Mouse (Mus musculus) CH12.LX (cell line): ENCODE measurements at regions not wholly inside any gene's neighbourhood (a gene's known extent, or its start where the extent isn't known, plus 50 kb on each side); places are given as distances from the start of the nearest gene placed in this dataset.

Experiments
- CHD1 ChIP-seq: IDR thresholded peaks from 2 replicates; pipeline ENCODE4 v1.6.1; 2012; ENCODE audit warnings: low read depth, low read length, improper control_type of control experiment, inconsistent platforms
- CTCF ChIP-seq, 2 experiments: IDR thresholded peaks in 1 of 2; conservative IDR thresholded peaks in 1 of 2; 2 replicates each; pipeline ENCODE4 v1.5.1; 2011 to 2012; ENCODE audit warnings: low read depth in 2 of 2, low read length in 2 of 2, improper control_type of control experiment in 1 of 2, inconsistent platforms in 1 of 2, mild to moderate bottlenecking in 1 of 2, moderate library complexity in 1 of 2
- MAX ChIP-seq: IDR thresholded peaks from 2 replicates; pipeline ENCODE4 v1.6.1; 2011; ENCODE audit warnings: low read length, improper control_type of control experiment

DNA sequence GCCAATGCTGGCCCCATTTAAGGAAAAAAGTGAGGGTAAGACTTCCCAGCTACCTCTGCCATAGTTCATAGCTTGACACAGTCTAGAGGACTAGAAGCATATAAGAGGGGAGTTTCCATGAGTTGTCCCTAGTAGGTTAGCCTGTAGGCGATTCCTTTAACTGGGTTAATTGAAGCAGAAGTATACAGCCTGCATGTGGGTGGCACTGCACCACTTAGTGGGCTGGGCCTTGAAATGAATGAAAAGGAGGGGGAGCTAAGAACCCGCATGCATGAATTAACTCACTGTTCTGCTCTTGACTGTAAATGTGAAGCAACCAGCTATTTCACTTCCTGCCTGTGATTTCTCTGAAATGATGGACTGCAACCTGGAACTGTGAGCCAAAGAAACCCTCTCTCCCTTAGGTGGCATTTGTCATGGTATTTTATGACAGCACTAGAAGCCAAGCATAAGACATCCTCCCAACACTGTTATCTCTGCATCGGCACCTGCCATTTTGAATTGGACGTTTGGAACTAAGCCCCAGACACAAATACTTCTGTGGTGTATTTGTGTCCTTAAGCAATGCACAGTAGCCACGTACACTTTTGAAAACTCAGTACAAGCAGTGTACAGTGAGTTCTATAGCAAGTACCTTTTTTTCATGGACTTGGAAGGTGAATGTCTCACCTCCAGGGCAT, 64.5 kb upstream of the Xylt1 start:
- TF ChIP-seq MAX (no peak), CTCF (conservative IDR thresholded peaks at IDR 0.05 in 1 of 2, IDR thresholded peaks at IDR 0.05 in 1 of 2; ENCODE audit: low read depth in 2 of 2, low read length in 2 of 2) (no peak), CHD1 (no peak)
